Mouse (Mus musculus): ENCODE results near the gene Ppp1r3c.
"Not testable (repeated sequence)": the region's sequence is repeated elsewhere in the genome, so short reads cannot be mapped to it uniquely, and the experiment has no call there.

The Ppp1r3c gene

DNA sequence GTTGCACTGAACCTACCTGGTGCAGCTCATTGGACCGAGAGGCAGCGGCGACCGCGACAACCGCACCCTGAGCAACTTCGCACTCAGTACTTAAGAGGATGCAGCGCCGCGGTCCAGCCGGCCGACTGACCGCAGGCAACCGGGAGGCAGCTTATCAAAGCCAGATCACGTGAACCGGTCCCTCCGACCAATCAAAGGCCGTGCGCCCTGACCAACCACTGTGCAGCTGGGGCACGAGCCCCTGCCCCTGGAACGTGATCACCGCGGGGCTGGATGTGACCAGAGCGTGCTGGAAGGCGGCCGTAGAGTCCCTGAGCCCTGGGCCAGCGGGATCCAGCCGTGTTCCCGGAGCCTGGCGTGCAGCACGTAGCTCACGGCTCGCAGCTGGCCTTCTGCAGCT lies at the start of gene Ppp1r3c:
Gene Ppp1r3c (minus strand): TSS at position 117 of the 400 bp plus-strand sequence.
- peak; percentile 16 for DNase-seq

DNA sequence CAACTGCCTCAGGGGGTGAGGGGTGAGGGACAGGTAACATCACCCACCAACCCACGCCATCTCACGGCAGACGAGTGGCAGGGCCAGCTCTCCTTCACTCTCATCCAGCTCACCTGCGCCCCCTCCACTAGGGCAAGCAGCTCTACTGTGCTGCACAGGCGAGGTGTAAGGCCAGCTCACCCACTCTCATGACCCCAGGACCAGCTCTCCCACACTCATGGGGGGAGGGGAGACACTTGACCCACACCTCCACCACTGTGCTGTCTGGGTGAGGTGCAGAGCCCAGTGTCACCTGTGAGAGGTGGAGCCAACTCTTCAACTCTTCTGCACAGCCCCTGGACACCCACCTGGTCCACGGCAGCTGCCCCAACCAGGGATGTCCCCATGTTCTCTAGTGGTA lies 46.7 kb upstream of the Ppp1r3c start:
- no peak for DNase-seq

DNA sequence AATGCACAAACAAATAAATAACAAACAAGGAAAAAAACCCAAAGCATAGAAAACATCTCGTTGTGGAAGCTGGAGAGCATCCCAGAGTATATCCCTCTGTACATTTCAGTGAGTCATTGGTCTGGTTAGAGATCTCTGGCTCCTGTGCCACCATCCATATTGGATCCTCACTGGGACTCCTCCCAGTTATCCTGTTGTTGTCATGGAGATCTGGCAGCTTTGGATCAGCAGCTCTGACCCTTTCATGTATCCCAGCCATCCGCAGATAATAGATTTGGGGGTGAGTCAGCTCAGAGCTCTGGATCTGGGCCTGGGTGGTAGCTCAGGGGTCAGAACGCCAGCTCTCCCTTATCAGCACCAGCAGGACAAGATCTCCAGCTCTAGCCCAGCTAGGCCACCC lies 46.1 kb upstream of the Ppp1r3c start:
- no peak for DNase-seq

DNA sequence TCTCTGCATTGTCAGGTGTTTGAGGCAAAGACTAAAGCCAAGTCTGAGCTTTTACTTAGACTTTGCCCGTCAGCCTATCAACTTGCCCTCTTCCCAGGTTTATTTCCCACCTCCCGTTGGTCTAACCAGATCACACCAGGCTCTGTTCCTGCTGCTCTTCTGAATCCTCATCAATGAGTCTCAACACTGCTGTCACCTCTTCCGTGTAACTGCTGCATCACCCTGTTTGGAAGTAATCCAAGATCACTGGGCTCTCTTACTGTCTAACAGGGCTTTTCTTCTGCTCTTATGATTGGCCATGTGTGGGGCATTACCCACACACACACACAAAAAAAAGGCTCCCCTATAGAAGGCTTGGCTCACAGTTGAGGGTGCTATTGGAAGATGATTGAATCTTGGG lies 45.5 kb upstream of the Ppp1r3c start:
- DNase-seq, result no peak

DNA sequence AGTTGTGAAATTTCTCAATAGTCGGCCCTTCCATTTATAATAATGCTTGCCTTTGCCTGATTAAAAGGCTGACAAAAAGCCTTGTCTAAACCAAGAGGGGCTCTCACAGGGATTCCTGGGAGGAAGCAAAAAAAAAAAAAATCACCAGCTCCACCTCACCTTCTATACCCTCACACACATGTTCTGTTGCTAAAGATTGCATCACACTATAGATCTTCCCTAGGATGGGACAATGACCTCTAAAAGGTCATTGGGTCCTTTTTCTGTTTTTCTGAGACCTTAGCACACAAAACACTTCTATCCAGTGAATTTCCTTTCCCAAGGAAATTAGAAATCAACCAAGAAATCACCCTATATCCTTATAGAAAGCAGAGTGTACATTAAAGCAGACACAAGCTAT lies 43.9 kb upstream of the Ppp1r3c start:
- no peak for DNase-seq

DNA sequence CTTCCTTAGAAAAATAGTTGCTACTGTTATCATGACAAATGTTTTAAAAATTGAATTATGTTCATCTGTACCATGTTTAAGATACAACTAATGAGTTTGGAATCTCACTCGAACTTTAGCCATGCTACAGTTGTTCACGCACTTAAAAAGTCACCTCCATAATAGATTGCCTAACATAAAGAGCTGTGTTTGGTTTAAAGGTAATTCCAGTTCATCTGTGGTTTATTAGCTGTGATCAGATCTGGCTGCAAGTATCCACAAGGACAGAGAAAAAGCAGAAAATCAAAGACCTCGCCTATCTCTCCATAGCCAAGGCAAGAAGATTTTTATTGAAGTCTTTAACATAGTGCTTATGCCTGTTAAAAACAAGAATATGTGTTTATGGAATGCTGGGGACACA lies 43.3 kb upstream of the Ppp1r3c start:
- DNase-seq, result no peak

DNA sequence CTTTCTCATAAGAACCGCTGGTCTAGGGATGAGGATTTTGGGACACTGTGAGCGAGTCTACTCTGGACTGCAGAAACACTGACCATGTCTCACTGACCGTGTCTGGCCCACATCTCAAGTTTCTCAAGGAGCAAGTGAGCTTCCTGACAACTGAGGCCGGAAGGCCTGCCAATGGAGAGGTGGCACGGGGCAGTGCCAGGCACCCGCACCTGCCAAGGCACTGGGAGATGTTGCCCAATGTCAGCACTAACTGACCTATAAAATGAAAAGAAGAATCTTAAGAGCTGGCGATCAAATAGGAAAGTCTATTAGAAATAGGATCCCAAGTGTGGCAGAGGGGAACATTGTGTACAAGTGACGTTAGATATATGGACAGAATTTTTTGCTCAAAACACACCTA lies 39.1 kb upstream of the Ppp1r3c start:
- no peak for DNase-seq

DNA sequence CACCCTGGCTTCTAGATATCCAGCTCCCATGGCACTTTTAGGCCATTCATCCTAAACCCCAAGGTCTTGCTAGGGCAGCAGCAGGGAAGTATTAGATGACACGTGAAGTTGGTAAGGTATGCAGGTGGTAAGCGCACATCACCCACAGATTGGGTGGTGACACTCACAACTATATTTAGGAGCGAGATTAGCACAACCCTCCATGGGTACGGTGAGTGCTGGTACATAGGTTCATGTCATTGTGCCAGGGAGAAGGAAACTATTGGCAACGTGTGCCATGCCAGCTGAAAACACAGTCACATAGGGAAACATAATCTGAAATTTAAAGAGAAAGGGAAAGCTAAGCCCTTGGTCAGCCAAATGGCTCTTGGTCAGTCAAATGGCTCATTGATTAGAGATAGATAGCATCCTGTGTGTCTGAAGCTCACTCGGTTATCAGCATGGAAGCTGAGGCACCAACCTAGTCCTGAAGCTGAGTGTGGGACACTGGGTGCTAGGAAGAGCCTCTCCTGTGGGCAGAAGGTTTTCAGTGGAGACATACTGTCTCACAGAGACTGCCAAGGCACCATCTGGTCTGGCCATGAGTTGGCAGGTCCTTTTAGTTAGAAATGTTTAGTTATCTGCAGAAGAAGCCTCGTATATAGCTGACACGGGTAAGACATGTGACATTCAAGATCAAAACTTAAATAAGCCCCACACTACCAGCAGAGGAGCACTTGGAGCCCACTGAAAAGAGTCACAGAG lies 37.4 kb upstream of the Ppp1r3c start:
- DNase-seq, result no peak

DNA sequence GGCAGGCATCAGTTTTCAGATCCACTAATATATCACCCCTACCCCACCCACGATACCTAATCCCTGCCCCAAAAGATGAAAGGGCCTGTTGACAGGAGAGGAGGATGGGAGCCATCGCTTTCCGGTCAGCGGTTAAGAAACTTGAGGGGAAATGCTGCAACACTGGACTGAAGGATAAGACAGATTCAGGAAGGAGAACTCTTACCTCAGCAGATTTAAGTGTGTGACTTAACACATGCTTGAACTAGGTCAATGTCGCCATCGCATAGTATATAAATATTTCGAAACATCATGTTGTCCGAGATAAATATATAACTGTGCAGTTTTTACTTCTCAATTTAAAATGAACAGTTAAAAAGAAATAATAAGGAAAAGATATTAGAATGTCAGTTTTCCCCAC lies 31.6 kb upstream of the Ppp1r3c start:
- DNase-seq, result no peak

DNA sequence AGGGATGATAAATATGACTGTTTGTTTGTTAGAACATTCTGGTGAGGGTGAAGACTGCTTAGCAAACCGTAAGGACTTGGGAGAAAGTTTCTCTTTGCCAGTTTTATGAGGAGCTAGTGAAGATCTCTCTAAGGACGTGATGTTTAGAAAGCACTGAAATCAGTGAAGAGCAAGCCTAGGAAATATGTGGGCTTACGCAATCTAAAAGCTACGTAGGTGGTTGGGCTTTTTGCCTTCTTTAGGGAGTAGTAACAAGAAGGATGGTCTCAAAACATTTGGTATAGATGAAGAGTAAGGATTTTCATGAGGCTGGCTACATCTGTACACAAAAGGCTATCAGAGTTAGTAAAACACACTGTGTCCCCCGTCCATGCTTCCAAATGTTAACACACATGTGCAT lies 28.0 kb upstream of the Ppp1r3c start:
- no peak for DNase-seq

DNA sequence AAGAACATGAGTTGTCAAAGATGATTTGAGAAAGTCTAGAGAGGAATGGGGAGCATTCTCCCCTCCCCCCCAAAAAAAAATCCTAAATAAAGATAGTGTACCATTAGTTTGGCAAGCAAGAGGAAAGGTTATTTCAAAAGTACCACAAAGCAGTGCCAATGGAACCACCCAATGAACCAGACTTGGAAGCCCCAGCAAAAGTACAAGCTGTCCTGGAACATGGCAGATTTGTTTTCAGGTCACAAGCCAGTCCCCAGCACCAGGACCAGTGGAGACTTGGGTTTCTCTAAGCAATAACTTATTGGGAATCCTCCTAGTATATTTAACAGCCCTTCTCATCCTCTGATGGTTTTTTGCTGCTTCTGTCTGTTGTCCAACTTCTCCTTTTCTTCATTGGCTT lies 12.5 kb upstream of the Ppp1r3c start:
- no peak for DNase-seq

DNA sequence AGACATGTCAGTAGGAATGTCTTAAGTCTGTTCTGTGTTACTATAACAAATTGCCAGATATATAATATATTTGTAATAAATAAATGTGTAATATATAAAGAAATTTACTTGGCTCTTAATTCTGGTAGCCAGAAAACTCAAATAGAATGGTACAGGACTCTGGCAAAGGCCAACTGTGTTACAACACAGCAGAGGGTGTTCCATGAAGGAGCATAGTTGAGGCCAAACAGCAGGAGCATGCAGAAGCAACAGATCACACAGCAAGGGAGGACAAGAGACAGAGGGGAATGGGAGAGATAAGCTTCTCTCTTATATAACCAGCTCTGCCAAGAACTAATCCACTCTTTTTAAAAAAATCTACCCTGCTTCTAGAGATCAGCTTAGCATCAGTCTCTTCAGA lies 5.9 kb upstream of the Ppp1r3c start:
- no peak for DNase-seq

DNA sequence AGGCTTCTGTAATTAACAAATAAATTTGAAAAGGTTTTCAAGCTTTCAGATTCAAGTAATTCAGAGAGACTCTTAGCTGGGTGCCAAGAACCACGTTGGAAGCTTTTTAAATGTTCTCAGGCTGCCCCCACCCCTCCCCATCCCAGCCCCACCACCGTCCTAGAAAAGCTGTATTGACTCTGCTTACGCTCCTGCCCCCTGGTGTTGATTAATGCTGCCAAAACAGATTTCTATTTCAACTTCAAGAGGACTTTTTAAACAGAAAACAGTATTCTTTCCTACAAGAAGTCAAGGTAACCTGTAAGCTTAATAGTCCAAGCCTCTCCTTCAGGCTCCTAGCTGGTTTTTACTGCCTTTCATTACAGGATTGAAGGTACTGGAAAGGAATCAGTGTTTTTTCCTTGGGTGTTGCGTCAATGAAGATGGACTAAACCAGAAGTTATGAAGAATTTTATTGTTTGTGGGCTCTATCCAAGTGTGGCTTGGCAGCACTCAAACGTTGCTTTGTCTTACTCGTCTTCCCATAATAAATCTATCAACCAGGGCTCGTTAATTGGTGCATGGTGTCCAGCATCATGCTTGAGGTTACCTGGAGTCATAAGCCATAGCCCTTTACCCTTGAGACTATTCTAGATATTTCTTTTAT lies 3.2 kb upstream of the Ppp1r3c start:
- DNase-seq, result no peak

DNA sequence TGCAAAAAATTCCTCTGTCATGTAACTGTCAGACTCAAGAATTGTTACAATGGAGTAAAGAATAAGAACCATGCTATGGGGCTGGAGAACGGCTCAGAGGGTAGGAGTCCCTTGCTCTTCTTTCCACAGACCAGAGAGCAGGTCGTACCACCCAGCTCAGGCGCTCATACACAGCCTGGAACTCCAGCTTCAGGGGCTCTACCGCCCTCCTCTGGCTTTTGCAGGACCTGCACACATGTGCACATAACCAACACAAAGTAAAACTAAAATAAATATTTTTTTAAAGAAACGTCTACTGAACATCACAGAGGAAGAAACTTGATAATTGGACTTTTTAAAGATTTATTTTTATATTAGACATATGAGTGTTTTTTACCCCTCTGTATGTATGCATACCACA lies 1.6 kb upstream of the Ppp1r3c start:
- no peak for DNase-seq

DNA sequence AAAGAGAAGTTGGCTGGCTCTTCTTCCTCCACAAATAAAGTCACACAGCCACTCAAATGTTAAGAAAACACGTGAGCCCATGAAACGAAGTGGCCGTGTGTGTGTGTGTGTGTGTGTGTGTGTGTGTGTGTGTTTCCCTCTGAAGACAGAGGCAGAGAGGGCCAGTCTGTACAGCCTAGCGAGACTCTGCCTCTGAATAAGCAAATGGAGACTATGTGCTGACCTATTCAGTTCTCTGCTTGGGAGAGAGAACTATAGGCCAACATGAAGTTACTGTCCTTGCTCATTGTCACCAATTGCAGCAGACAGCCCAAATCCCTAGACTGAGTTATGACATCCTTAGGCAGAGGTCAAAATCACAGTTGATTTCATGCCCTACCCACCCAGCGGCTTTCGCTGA lies 634 bp upstream of the Ppp1r3c start:
- DNase-seq, result no peak

DNA sequence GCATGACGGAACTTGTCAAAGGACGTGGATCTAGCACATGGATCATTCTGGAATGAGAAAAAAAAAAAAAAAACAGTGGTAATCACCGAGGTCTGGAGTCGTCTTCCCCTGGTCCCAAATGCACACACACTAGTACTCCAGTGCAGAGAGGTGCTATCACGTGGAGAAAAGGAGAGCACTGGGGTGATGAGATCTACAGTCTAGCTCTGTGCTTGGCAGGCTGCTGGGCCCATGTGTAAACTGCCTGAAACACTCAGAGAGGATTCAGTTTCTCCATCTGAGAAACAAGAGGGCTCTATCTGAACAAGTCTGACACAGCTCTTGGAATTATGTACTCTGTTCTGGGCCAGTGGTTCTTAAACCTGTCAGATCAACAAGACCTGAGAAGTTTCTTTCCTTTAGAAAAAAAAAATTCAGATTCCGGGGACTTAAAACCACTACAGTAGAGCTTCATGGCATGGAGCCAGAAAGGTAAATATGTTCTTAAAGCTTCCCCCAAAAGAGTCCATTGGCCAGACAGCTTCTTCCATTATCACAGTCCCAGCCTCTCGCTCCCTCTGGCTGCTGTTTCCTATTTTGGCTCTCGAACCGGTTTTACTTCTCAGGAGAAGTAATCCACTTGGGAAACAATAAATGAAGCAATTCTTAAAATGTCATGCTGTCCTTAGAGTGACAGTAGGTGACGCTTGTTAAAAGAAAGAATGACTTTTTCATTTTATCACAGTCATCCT lies 2.0 kb downstream of the Ppp1r3c start:
- DNase-seq, result no peak

DNA sequence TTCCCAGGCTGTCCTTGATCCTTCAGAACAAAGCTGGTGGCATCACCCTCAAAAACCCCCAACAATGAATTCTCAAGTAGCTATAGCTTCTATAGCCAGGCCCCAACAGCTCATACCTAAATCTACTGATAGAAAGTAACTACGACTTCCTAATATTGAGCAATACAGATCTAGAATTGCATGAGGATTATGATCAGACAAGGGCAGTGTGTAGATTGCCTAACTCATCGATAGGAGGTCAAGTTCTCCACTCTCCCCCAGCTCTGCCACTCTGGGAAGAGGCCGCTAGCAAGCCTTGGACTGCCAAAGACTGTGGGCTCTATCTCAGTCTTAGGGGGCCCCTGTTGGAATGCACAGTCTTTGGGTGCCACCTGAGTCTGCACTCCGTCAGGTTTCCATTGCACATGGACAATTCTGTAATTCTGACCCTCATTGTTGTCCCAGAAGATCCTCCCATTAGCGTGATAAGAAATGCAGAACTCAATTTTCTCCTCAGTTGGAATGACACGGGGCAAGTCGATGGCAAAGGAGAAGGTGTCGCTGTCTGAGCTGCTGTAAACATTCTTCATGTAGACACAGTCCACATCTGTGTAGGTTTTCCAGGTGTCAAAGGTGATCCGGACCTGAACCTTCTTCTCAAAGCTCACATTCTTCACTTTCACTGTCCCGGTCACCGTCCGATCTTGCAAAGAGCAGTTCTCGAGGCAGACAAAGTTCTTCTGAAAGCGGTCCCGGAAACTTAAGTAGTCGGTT lies 3.1 kb downstream of the Ppp1r3c start:
- DNase-seq, result no peak

DNA sequence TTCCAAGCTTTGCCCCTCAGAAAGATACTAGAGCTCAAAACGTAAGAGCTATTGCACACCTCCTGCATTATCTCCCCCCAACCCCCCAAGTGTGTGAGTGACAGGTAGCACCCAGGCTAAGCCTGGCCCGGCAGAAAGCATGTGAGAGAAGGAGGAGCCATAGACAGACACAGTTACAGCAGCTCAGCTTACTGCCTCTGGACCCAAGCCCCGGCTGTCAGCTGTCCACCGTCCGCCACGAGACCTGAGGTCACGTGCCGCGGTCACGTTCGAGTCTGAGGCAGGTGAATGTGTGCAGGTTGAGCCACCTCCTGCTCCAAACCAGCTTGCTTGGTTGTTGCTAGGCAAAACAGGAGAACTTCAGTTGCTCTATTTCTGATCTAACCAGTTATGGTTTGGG lies 5.1 kb downstream of the Ppp1r3c start:
- no peak for DNase-seq

DNA sequence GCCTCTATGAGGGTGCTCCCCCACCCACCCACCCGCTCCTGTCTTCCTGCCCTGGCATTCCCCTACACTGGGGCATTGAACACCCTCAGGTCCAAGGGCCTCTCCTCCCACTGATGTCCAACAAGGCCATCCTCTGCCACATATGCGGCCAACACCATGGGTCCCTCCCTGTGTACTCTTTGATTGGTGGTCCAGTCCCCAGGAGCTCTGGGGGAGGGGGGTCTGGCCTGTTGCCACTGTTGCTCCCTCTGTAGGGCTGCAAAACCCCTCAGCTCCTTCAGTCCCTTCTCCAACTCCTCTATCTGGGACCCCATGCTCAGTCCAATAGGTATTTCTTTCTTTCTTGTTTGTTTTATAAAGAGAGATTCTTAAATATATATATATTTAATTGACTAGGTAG lies 6.0 kb downstream of the Ppp1r3c start:
- DNase-seq, result not testable (repeated sequence)

DNA sequence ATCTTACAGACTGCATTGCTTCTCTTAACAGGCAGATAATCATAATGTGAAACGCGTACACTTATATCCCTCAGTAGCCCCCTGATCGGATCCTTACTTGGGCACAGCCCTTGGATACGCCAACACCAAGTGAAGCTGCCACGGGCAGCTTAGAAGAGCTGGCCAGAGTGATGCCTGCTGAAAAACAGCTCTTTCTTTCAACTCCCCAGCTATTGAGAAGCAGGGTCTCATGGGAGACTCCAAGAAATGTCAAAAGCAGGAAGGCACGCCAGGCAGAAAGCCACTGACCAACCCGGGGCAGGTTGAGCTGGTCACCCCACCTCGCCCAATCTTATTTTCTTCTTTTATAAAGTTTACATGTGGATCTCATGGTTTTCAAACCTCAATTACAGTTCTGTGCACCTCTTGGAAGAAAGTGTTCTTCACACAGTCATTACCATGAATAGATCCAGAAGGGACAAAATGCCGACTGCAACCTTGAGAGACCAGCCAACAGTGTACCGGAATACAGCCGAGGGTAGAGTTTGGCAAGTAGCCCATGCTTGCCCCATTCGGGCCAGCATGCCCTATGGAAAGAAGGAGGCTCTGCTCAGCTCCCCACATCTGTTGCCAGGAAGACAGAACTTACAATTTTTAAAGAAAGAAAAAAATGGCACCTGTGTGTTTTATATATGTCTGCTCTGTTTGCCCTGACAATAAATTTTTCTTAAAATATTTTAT lies 7.6 kb downstream of the Ppp1r3c start:
- no peak for DNase-seq

DNA sequence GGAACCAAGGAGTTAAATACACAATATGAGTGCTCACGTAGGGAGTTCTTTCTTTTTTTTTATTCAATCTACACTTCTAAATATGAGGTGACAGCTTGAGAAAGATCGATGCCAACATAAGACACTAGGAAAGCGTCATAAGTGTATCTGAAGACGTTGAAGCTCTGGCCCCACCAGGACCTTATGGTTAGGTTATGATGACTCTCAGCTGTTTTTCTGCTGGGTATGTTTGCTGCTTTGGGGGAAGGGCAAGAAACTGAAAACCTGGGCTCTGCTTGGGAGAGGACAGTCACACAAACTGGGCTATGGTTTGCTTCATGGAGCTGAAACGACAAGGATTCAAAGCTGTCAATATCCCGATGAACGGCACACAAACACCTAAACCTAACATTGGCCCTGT lies 11.5 kb downstream of the Ppp1r3c start:
- no peak for DNase-seq

DNA sequence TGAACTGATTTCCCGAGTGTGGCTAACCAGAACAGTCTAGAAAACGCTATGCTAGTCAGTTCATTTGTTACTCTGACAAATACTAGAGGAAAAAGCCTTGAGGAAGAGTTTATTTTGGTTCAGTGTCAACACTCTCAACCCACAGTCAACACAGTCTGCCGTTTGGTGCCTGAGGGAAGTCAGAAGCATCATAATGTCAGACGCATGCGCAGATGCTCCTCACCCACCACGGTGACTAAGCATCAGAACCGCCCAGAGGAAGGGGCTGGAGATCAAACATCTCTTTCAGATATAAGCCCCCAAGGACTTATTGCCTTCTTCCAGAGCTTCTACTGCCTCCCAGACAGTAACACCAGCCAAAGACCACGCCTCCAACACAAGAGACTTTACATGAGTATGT lies 15.3 kb downstream of the Ppp1r3c start:
- no peak for DNase-seq

DNA sequence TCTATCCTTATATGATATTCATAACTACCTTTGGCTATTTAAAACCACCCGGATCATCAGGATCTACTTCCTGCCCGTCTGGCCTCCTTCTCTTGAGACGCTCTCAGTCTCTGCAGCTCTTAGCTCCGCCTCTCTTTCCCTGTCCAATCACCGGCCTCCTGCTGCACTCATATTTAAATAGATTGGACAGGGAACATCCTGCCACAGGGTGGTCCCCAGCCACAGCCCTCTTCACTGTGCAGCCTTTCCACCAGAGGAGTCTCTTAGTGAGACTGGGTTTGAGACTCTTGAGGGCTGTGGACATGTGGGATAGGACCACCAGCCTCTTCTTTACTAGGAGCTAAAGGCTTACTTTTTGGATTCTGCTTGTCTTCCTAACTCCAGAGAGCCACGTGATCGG lies 20.2 kb downstream of the Ppp1r3c start:
- no peak for DNase-seq
